Mouse (Mus musculus) layer of hippocampus, postnatal 36 days (tissue): ENCODE results near the gene Mroh7. TPM values are rescaled to one million over a fixed set of nuclear protein-coding genes. Genes with fewer than 3 reads are reported as not detected.
"Not testable (repeated sequence)": the region's sequence is repeated elsewhere in the genome, so short reads cannot be mapped to it uniquely, and the experiment has no call there.

Source experiments
- DNase-seq, 2 experiments: peaks; one replicate each; pipeline ENCODE4 v3.0.0; 2022
- total RNA-seq, 2 experiments: library from RNA; stranded (reverse); gene quantifications; 2 replicates each; pipeline ENCODE4 v1.2.3; 2021

Gene Mroh7
- total RNA-seq = 1 to 10 TPM; 2.8 to 2.9 TPM

DNA sequence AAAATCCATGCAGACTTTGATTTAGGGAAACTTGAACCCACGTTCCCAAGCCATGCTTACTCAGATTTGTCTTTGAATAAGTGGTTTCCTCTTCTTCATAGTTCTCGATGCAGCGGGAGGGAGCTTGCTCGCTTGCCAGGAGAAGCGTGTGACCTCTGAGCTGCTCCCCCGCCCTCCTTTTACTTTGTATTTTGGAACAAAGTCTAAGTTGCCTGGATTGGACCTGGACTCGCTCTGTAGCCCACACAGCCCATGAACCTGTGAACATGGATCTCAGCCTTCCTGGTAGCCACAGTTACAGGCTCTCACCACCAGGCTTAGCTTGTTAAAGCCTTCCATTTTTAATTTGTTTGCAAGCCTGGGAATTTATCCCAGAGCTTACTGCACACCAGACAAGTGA is at the start of gene Mroh7:
Gene Mroh7 (minus strand): TSS at position 112 of the 400 bp plus-strand sequence.
- no peak for DNase-seq

DNA sequence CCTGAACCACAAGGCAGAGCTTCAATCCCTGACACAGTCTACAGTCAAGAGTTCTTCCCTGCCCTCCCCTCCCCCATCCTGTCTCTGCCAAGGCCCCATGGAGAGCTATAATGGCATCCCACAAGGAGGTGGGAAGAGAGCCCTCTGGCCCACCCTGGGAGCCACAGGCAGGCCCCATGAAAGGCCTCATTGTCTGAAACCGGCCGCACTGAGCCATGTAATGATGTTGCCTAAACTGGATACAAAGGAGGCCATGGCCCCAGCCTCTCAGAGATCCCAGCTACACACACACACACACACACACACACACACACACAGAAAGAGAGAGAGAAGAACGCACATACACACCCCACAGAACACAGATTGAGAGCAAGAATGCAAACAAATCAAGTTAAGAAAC is 49.3 kb upstream of the Mroh7 start:
- peak in 1 of 2 experiments; percentile 42 for DNase-seq

DNA sequence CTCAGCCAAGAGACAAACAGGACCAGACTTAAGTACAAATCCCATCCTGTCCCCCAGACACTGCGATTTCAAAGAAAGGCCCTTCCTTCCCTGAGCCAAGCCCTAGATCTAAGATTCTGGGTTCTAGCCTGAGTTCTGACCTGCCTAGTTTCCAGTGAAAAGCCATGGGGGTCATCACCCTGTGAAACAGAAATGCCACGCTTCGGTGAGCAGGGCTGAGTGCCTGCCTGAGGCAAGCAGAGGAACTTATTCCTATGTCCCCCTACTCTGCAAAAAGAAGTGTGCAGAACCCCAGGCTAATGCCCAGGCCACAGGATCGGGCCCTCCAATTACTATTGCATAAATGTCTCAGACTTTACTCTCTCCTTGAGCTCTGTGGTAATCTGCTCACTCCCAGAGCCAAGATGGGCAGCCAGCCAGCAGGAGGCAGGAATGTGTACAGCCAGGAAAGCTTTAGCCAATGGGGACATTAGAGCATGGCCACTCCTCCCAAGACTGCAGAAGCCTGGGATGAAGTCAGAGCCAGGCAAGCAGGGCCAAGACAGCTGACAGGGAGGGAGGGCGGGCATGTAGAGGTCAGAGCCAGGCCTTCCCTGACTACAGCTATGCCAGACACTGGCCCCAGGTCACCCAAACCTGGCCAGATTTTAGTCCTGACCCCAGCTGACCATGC is 47.5 kb upstream of the Mroh7 start:
- peak; percentile 69 to 76 for DNase-seq

DNA sequence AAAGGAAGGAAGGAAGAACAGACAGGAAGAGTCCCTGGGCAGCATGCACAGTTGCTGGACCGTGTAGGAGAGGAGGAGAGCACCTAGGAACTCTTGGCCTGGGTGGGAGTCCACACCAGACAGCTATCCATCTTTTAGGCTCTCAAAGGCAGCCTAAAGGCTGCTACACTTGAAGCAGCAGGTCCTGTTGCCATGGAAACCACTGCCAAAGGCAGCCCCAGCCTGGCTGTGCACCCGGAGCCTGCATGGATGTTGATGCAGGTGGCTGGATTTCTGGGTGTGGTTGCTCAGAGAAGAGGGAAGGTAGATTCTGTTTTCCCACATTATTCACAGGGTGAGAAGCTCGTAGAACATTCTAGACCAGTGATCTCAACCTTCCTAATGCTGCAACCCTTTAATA is 46.3 kb upstream of the Mroh7 start:
- DNase-seq = peak; percentile 52 to 53

DNA sequence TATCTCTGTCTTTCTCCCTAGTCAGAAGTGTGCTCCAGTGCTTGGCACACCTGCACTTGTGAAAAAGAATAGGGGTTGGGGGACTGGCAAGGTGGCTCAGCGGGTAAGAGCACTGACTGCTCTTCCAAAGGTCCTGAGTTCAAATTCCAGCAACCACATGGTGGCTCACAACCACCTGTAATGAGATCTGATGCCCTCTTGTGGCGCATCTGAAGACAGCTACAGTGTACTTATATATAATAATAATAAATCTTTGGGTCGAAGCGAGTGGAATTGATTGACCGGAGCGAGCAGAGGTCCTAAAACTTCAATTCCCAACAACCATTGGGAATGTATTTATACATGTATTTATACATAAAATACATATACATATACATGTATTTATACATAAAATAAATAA is 45.0 kb upstream of the Mroh7 start:
- not testable (repeated sequence) for DNase-seq

DNA sequence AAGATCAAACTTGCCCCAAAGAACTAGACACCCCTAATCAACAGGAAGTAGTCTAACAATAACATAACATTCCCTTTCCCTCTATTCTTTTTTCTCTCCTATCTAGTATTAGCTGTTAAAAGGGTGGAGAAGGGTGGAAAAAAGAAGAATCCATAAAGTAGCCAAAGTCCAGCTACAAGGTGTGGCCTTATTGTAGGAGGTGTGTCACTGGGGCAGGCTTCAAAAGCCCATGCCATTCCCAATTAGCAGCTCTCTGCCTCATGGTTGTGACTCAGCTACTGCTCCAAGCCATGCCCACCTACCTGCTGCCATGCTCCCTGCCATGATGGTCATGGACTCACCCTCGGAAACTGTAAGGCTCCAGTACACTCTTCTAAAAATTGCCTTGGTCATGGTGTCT is 41.8 kb upstream of the Mroh7 start:
- DNase-seq = no peak

DNA sequence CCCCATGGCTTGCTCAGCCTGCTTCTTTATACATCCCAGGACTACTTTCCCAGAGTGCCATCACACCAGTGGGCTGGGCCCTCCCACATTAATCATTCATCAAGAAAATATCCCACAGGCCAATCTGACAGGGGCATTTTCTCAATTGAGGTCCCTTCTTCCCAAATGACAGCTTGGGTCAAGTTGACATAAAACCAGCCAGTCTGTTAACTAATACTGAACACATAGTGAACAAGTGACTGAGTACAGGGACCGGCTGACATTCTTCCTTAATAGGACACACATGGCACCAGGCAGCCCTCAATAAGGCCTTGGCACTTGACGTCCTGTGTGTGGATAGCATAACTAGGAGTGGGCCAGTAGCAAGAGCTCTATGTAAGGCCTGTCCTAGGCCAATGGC is 38.6 kb upstream of the Mroh7 start:
- no peak for DNase-seq

DNA sequence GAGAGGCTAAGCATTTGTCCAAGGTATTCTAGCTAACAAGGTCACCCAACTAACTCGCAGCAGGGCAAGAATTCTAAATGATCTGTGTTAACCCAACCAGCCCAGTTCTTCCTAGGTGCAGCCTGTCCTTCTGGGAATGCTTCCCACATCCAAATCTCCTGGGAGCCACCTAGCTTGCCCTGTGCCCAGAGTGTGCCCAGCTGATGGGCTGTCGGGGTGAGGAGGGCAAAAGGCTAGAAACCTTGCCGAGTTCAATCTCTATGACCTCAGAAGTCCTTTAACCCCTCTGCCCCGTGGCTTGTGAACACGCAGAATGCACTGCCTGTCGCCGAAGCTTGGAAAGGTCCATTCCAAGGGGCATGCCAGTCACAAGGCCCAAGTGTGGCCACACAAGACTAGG is 33.4 kb upstream of the Mroh7 start:
- no peak for DNase-seq

DNA sequence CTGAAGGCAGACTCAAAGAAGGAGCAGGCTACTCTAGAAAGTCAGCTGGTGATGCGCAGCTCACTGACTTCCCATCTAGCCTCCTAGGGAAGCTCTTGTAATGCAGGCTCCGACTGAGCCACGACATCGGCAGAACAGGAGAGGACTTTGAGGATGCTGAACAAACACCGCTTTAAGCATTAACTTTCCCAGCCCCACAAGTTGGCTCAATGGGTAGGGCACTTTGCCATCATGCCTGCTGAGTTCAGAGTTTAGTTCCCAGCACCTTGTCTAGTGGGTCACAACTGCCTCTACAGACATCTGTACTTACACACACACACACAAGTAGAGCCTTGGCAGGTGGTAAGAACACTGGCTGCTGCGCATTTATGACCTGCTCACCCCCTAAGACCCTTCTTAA is 21.0 kb upstream of the Mroh7 start:
- no peak for DNase-seq

DNA sequence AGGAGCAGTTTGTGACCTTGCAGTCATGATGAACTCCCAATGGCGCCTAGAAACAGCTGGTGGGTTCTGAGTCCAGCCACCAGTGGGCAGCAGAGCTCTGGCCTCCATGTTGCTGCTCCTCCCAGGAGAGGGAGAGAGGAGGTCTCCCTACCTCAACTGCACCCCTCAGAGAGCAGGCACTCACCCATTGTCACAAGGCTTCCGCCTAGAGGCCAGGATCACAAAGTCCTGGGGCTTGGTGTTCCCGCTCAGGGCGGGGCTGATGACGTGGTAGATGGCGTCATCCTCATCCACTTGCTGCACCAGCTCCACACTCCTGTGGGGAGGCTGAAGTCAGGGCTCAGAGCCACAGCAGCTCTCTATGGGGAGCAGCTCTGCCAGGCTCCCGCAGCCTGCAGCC is 19.0 kb upstream of the Mroh7 start:
- peak; percentile 76 for DNase-seq

DNA sequence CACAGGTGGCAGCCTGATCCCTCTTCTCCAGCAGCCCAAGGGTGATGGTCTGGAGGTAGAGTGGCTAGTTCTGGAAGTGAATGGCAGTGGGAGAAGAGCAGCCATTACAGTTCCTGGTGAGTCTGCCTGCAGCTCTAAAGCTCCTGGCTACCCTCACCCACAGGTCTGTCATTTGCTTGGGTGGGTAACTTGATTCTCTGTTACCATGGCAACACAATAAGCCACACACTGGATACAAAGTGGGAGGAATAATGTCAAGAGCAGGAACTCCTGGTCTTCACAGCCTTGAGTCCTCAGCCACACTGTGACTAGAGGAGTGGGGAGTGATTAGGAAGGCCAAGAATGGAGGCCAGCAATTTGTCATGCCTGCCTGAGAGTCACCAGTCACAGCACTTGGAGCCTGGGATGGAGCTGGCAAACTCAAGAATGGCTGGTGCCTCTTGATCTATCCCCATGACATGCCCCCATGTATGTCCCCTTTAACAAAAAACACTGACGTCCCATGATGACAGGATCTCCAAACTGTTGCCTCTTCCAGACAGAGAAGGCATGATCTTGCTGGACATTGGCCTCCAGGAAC is 16.4 kb upstream of the Mroh7 start:
- DNase-seq = no peak

DNA sequence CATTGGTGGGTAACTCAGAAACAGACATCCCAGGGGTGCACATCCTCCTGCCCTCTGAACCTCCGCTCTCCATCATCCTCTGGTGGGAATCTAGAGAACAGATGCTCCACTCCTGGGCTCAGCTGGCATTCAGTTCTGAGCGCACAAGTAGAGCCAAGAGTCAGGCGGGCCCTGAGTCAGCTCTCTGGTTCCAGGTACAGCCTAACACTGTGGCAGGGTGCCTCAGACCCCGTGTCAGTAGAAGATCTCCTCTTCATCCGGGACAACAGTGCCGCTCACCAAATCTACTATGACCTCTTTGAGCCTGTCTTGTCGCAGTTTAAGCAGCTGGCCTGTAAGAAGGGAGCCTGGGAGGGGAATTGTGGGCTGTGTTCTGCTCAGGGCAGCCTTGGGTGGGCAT is 15.1 kb upstream of the Mroh7 start:
- no peak for DNase-seq

DNA sequence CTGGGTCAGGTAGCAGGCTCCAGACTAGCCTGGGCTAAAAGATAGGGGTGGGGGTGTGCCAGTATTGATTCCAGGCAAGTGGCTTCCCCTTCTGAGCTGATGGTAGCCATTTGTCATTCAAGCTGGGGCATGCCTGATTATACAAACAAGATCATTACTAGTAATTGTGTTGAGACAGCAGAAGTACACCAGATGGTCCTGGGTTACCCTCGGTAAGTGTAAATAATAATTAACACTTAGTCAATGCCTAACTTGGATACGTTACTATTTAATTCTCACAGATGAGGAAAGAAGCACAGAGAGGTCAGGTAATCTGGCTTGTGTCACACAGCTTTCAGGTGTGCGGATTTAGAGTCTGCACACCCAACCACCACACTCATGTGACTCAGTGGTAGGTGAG is 7.2 kb upstream of the Mroh7 start:
- DNase-seq = no peak

DNA sequence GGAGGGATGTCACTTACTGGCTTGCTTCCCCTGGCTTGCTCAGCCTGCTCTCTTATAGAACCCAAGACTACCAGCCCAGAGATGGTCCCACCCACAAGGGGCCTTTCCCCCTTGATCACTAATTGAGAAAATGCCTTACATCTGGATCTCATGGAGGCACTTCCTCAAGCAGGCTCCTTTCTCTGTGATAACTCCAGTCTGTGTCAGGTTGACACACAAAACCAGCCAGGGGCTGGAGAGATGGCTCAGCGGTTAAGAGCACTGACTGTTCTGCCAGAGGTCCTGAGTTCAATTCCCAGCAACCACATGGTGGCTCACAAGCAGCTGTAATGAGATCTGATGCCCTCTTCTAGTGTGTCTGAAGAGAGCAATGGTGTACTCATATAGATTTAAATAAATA is 6.2 kb upstream of the Mroh7 start:
- not testable (repeated sequence) for DNase-seq

DNA sequence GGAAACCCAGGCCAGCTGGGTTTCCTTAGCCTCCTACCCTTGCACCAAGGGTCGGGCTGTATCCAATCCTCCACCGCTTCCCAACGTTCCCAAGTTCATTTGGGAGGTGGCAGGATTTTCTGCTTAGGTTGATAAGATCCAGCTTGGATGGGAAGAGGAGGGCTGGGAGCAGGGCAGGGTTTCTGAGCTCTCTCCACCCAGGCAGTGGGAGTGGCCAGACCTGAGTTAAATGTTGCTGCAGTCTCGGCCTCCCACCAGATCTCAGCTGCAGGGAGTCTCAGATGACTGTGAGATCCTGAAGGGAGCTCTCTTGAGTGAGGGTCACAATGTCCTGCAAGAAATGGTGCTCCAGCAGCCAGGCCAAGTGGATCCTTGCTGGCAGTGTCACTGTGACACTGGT is 2.9 kb upstream of the Mroh7 start, which contains the start of gene Fam151a:
Gene Fam151a (plus strand): TSS at position 254 of the 400 bp plus-strand sequence.
- no peak for DNase-seq

DNA sequence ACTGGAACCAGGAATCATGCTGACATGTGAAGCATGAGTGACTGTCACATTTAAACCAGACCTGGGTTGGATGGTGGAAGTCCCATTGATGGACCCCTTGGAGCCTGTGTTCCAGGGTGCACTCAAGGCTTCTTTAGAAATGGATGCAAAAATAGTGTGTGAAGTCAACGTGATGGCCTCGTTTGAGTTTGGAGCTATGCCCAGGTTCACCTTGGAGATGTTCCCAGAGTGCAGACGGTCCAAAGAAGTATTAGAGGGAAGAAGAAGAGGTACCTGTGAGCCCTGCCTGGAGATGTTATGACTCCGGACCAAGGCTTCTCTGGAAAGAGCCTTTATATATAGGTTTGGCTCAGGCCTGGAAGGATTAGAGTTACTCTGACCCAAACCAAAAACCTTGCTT is 10.1 kb downstream of the Mroh7 start:
- DNase-seq = no peak

DNA sequence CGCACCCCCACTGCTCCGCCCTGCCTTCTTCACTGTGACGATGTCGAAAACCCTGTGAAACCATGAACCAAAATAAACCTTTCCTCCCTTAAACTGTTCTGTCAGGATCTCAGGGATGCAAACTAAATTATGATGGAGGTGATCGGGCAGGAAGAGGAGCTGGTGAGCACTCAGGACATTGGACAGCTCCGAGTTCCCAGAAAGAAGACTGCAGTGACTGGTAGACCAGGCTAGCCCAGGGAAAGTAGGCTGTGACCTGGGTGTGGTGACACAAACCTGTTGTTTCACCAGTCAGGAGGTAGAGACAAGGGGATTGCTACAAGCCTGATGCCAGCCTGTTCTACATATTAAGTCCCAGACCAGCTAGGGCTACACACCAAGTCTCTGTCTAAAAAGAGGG is 17.1 kb downstream of the Mroh7 start:
- DNase-seq = no peak

DNA sequence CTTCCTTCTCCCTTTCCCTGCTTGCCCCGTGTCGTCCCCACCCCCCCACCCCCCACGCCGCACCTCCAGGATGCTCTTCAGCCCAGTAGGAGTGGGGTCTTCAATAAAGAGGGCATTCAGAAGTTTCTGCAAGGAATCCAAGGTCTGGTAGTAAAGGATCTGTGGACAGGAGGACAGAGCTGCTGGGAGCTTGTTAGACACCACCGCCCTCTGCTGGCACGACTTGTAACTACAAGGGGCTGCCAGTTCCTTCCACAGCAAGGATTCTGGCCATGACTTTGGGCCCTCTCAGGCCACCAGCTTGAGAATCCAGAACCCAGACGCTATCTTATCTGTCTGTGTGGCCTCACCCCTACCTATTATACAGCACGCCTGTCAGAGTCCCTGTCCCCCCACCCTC is 22.3 kb downstream of the Mroh7 start:
- DNase-seq = peak; percentile 80 to 83

DNA sequence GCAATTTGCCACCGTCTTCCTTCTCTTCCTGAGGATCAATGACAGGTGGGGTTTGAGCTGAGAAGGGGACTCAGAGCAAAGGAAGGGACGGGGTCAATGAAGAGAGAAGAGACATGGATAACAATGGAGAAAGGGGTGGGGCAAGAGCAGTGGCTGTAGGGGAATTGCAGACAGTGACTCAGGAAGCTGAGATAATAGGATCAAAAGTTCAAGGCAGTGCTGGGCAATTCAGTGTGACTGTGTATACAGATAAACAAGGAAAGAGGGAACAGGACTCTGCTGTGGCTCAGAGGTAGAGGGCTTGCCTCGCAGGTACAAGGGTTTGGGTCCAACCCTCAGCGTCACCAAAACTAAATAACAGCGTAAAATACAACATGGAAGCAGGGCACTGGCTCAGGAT is 22.8 kb downstream of the Mroh7 start:
- no peak for DNase-seq

DNA sequence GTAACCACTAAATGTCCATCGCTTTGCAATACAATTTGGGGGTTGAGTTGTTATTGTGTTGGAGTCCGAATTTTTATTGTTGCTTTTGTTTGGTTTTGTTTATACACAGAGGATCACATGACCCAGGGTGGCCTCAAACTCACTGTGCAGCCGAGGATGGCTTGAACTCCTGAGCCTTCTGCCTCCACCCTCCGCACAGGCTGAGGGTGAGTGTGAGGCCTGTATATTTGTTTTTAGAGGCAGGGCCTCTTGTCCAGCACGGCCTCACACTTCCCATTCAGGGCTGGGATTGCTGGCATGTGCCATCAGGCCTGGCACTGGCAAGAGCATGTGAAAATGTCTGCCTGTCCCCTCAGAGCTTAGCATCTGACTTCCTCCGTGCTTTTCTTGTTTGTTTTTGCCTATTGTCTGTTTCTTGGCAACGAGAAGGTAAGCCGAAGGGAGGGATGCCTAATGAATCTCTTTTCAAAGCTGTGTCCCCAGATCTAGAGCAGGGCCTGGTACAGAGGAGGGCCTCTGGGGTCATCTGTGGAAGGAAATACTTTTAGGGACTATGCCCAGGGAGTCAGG is 25.5 kb downstream of the Mroh7 start:
- peak; percentile 20 to 26 for DNase-seq

DNA sequence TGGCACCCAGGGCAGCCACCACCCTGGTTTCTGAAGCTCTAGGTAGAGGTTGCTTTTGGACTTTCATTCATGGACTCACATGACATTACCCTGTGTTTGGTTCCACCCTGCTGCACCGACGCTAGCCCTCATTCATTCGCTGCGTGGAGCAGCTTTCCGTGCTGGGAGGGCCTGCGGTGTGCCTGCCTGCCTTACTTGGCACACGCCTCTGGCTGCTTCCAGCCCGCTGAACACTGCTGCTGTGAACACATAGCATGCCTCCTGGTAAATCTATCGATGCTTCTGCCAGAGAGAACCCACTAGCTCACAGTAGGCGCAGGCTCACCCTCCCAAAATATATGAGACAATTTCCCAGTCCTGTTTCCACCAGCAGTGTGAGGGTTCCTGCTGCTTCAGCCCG is 26.3 kb downstream of the Mroh7 start:
- peak; percentile 57 to 68 for DNase-seq

DNA sequence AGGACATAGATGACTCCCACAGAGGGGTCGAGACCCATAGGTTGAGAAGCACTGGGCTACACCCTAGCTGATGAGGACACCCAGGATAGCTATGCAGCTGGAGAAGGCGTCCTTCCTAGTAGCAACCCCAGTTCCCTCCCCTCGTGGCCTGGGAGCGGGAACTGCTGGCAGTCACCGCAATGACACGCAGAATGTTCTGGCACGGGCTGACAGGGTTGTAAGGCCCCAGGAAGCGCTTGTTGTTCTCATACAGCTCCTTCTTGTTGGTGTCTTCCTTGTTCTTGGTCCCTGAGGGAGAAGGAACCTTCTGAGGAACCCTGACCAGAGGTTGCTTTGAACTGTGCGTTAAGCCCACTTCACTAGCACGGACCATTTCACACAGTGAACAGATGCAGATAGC is 26.8 kb downstream of the Mroh7 start:
- DNase-seq = no peak

DNA sequence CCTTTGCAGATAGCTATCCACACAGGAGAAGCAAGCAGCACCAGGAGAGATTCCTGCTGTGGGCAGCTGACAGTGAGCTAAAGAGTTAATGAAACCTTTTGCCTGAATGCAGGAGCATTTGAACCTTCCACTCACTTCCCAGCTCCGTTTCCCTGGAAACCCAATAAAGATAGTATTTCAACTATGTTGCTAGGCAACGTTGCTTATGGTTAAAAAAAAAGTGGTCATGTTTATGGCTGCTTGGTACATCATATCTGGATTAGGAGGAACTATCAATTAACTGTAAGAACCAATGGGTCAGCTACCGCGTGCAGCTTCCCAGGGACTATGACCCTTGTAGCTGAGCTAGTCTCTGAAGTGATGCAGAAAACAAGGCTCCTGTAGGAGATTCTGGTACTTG is 29.9 kb downstream of the Mroh7 start:
- peak; percentile 21 to 29 for DNase-seq

DNA sequence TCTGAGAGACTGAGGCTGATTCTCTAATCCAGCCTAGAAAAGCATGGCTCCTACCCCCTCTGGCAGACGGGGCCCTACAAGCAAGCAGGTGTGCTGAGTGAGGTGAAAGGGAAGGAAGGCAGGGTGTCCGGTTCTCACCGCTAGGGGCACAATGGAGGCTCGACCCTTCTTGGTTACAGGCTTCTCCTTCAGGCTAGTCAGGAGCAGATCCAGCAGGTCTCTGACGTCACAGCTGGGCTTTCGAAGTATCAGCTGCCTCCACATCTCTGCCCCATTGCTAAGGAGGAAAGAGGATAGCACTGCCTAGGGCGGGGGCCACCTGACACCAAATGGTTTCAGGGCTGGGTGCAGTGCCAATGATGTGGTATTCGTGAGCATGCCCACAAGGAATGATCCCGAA is 30.7 kb downstream of the Mroh7 start:
- DNase-seq = peak; percentile 20 to 34
